Mouse (Mus musculus) heart, postnatal 0 days (tissue): Measurements from ENCODE around the gene Matn3. TPM values are rescaled to one million over a fixed set of nuclear protein-coding genes. Genes with fewer than 3 reads are reported as not detected.

Experiments used
- ATAC-seq: fragments of 200-750 bp; cut with Nextera tagmentation; 2 replicates; pipeline ENCODE4 v1.8.0; 2017; ENCODE audit warnings: low read depth, moderate number of reproducible peaks, moderate library complexity; ENCODE audit not compliant: insufficient read depth
- DNase-seq: peaks from one replicate; pipeline ENCODE4 v3.0.0-alpha.2; 2016; ENCODE audit warnings: low spot score
- H3K27ac ChIP-seq: fragments of 300-500 bp; sonication (generic); 2 replicates; pipeline ENCODE4 v1.5.1; 2014; ENCODE audit warnings: low read depth, mild to moderate bottlenecking
- H3K27me3 ChIP-seq: fragments of 300-500 bp; sonication (generic); 2 replicates; pipeline ENCODE4 v1.6.1; 2014; ENCODE audit warnings: low read length, mixed read lengths; ENCODE audit not compliant: control insufficient read depth, insufficient read depth
- H3K36me3 ChIP-seq: fragments of 300-500 bp; sonication (generic); replicated peaks from 2 replicates; pipeline ENCODE4 v1.6.1; 2014; ENCODE audit warnings: low read length, mixed read lengths; ENCODE audit not compliant: control insufficient read depth, insufficient read depth
- H3K4me1 ChIP-seq: fragments of 300-500 bp; sonication (generic); 2 replicates; pipeline ENCODE4 v1.6.1; 2014; ENCODE audit warnings: antibody characterized with exemption; ENCODE audit not compliant: control insufficient read depth, insufficient read depth
- H3K4me2 ChIP-seq: fragments of 300-500 bp; sonication (generic); 2 replicates; pipeline ENCODE4 v1.6.1; 2014; ENCODE audit warnings: low read depth, mild to moderate bottlenecking, low read length, moderate library complexity
- H3K4me3 ChIP-seq: fragments of 300-500 bp; sonication (generic); 2 replicates; pipeline ENCODE4 v1.5.1; 2014; ENCODE audit warnings: low read depth, low read length
- H3K9ac ChIP-seq: fragments of 300-500 bp; sonication (generic); replicated peaks from 2 replicates; pipeline ENCODE4 v1.6.1; 2014; ENCODE audit warnings: low read depth, low read length, mixed read lengths
- H3K9me3 ChIP-seq: fragments of 300-500 bp; sonication (generic); replicated peaks from 2 replicates; pipeline ENCODE4 v1.6.1; 2016; ENCODE audit warnings: low read length; ENCODE audit not compliant: control insufficient read depth
- CTCF ChIP-seq: IDR thresholded peaks from 2 replicates; pipeline ENCODE4 v1.5.1; 2016; ENCODE audit warnings: antibody characterized with exemption, control low read depth, low read depth
- EP300 ChIP-seq: IDR thresholded peaks from 2 replicates; pipeline ENCODE4 v1.6.1; 2016; ENCODE audit warnings: antibody characterized with exemption, low read depth
- WGBS: fragments of 180-500 bp; shearing (Covaris S2); extraction: QIAGEN DNeasy Blood & Tissue Kit; methylation state at CpG from one replicate; pipeline ENCODE4 v1.1.7; 2014; 5-methylcytosine and 5-hydroxymethylcytosine counted together
- polyA plus RNA-seq: library from polyadenylated mRNA; unstranded; fragments of >200 nt; fragmentation: Nextera tagmentation; extraction: Ambion mirVana; gene quantifications from 2 replicates; pipeline ENCODE4 v1.2.1, GENCODE M21; 2015
- total RNA-seq: library from RNA; depleted of rRNA; stranded (reverse); fragments of >200 nt; gene quantifications from 2 replicates; pipeline ENCODE4 v1.2.3, GENCODE M21; 2014; ENCODE audit warnings: low replicate concordance

Matn3 gene
- total and polyA plus RNA-seq, 2 experiments from 2014 or later, result 0.07 TPM; not detected in 1

DNA sequence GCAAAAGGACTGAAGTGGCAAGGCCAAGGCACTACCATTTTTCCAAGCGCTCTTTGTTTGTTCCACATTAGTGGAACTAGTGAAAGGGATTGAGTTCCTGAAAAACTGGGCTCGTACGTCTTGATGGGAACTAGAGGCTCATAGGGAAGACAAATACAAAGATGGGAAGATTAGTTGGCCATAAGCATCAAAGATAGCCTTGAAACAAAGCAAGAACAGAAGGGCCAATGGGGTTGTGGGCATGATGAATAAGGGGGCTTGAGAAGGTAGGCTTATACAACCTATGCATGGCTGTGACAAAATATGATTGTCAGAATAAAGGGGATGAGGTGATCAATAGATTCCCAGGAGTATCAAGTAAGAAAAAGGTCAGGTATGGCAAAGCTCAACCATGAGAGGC is 28.5 kb upstream of the Matn3 start:
- H3K36me3 ChIP-seq, result no peaks in the 10 kb centered on the region; the same call in 1 of the 2 replicates
- H3K9ac ChIP-seq, result no peak overlapping the region
- no peak for ATAC-seq
- H3K9me3 ChIP-seq, result no peaks in the 10 kb centered on the region
- no peak overlapping the region for H3K4me3 ChIP-seq
- no peak overlapping the region for H3K4me2 ChIP-seq
- DNase-seq, result no peak
- no peak overlapping the region for H3K27ac ChIP-seq
- TF ChIP-seq CTCF (no peak), EP300 (no peak)
- no peaks in the 10 kb centered on the region for H3K27me3 ChIP-seq
- 91% methylated on average over 3 of the region's 3 CpGs for WGBS
- H3K4me1 ChIP-seq, result peaks cover 23% of the 10 kb centered on the region

DNA sequence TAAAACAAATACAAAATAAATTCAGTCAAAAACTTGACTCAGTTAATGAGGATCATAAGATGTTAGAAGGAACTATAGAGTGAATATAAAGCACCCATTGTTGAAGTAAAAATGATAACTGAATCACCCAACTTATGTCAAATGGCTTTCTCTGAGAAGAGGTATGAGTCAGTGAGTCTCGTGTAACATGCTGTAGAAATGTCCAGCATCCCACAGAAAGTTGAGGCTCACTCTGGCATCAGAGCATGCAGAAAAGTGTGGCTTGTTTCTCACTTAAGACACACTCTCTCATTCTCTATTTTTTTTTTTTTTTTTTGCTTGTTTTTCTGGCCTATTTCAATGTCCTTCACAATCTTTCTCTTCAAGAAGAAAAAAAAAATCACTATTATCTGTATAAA is 26.7 kb upstream of the Matn3 start:
- H3K4me3 ChIP-seq, result peak overlapping the region; percentile 95
- H3K36me3 ChIP-seq, result peaks cover 6% of the 10 kb centered on the region; the same call in 1 of the 2 replicates
- peaks cover 32% of the 10 kb centered on the region for H3K4me1 ChIP-seq
- peak overlapping the region; percentile 99 for H3K27ac ChIP-seq
- H3K4me2 ChIP-seq, result peak overlapping the region; percentile 57
- TF ChIP-seq EP300, result no peak; the same call in 1 of the 2 replicates
- TF ChIP-seq CTCF, result no peak
- no peaks in the 10 kb centered on the region for H3K27me3 ChIP-seq
- peak; percentile 29 for DNase-seq
- H3K9ac ChIP-seq, result no peak overlapping the region
- no peaks in the 10 kb centered on the region for H3K9me3 ChIP-seq
- no peak for ATAC-seq
- 22% methylated on average over 1 of the region's 1 CpGs for WGBS

DNA sequence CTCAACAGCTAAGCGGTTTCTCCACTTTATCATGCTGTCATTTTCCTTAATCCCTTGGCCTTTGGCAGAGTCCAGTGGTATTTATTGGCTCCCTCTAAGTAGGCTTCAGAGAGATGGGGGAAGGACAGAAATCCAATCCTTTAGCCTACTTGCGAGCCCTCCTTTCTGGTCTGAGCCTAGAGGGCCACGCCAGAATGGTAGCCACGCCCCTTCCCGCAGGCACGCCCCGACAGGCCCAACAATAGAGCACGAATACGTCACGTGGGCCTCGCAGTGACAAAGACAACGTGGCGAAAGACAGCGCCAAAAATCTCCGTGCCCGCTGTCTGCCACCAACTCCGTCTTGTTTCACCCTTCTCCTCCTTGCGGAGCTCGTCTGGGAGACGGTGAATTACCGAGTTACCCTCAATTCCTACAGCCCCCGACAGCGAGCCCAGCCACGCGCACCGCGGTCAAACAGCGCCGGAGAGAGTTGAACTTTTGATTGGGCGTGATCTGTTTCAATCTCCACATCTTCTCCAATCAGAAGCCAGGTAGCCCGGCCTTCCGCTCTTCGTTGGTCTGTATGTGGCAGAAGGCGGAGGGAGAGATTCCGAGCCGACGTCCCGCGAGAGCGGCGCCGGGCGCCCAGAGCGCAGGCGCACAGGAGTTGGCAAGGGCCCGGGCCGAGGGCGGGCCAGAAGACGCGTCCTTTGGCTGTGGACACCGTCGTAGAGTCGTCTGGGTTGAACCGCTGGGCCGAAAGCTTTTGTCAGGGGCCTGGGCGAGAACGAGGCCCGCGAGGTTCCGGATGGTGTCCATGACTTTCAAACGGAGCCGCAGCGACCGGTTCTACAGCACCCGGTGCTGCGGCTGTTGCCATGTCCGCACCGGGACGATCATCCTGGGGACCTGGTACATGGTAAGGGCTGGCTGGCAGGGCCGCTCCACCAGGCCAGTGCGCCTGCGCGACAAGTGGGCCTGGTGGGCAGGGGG is 26.0 kb upstream of the Matn3 start, which contains the start of gene Laptm4a:
TSS of gene Laptm4a (plus strand) at position 271 of the 975 bp plus-strand sequence.
- Histone ChIP-seq H3K4me1 (peaks cover 26% of the 10 kb centered on the region), H3K4me2 (peak within 1 kb of the TSS; percentile 87), H3K9me3 (no peaks in the 10 kb centered on the region), H3K4me3 (peak within 1 kb of the TSS; percentile 95), H3K9ac (peak within 1 kb of the TSS; percentile 91), H3K36me3 (peaks cover 7% of the 10 kb centered on the region; the same call in 1 of the 2 replicates), H3K27me3 (no peaks in the 10 kb centered on the region), H3K27ac (peak within 1 kb of the TSS; percentile 99)
- TF ChIP-seq CTCF (no peak), EP300 (peak; percentile 56; the same call in 1 of the 2 replicates)
- under 1% methylated on average over 73 of the region's 73 CpGs for WGBS
- DNase-seq (peak; percentile 98), ATAC-seq (peak; percentile 98)

DNA sequence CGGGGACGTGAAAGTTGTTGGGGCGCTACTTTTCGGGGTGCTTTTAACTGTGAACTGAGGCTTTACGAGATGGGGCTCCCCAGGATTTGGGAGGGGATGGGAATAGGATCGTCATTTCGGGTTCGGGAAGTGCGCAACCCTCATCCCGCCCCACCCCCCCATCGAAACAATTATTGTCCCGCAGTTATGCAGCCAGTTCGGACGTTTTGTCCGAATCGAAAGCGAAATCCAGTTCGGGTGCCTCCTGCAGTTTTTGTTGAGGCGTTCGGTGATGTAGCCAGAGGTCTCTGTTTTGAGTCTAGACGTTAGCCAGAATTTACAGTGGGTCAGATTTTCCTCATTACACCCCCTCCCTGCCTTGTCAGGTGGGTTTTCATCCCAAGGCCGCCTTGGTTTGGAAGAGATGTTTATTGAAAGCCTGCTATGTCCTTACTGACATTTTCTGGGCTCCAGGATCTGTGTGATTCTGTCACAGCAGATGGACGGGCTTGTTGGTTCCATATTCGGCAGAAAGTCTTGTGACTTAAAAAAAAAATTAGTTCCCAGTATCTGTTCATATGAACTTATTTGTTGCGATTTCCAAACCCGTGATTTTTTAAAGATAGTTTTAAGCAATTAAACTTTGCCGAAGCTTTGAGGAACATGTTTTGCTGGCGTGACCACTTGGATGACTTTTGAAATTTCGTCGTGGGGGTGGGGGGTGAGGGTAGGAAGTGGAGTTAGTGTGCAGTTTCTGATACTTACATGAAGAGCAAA is 25.2 kb upstream of the Matn3 start:
- H3K4me3 ChIP-seq, result peak overlapping the region; percentile 95
- DNase-seq (peak; percentile 27), ATAC-seq (no peak)
- no peaks in the 10 kb centered on the region for H3K9me3 ChIP-seq
- peaks cover 7% of the 10 kb centered on the region; the same call in 1 of the 2 replicates for H3K36me3 ChIP-seq
- WGBS, result under 1% methylated on average over 30 of the region's 30 CpGs
- H3K27ac ChIP-seq, result peak overlapping the region; percentile 99
- no peak for TF ChIP-seq EP300
- TF ChIP-seq CTCF, result no peak
- peak overlapping the region; percentile 91 for H3K9ac ChIP-seq
- H3K27me3 ChIP-seq, result no peaks in the 10 kb centered on the region
- H3K4me1 ChIP-seq, result peaks cover 33% of the 10 kb centered on the region
- H3K4me2 ChIP-seq, result peak overlapping the region; percentile 87

DNA sequence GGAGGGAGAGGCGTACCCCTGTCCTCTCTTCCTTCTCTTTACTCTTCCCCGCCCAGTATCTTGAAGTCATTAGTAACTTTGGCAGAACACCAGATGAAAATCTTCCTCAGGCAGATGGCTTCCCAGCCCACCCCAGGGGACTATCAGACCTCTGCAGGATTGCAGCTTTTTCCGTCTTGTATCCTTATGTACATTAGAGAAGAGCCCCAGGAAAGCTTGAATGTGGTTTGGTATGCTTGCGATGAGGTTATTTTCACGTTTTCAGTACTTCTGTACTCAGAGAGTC is 24.7 kb upstream of the Matn3 start:
- peak; percentile 64 for DNase-seq
- no peaks in the 10 kb centered on the region for H3K27me3 ChIP-seq
- peak overlapping the region; percentile 87 for H3K4me2 ChIP-seq
- H3K4me1 ChIP-seq, result peaks cover 38% of the 10 kb centered on the region
- H3K36me3 ChIP-seq, result peaks cover 7% of the 10 kb centered on the region; the same call in 1 of the 2 replicates
- TF ChIP-seq EP300, result no peak
- TF ChIP-seq CTCF, result no peak
- peak overlapping the region; percentile 91 for H3K9ac ChIP-seq
- ATAC-seq, result no peak
- no peaks in the 10 kb centered on the region for H3K9me3 ChIP-seq
- peak overlapping the region; percentile 95 for H3K4me3 ChIP-seq
- 11% methylated on average over 5 of the region's 5 CpGs for WGBS
- H3K27ac ChIP-seq, result peak overlapping the region; percentile 99
